Mouse (Mus musculus) effector memory CD4-positive, alpha-beta T cell, adult 5 months (primary cell): ENCODE results near the gene Olfr116. TPM values are rescaled to one million over a fixed set of nuclear protein-coding genes. Genes with fewer than 3 reads are reported as not detected.

Experiments used
- polyA plus RNA-seq: library from polyadenylated mRNA; unstranded; fragments of 100-300 nt; shearing (Covaris generic); gene quantifications from one replicate; pipeline ENCODE4 v1.2.1, GENCODE M21; 2017

Olfr116 gene
- polyA plus RNA-seq = not detected

GRCm38 (mm10) chr17:37627009-37627408, at the start of gene Olfr116, which contains the start of gene Olfr115:
TSS of gene Olfr116 (minus strand) at chr17:37627199.
TSS of gene Olfr115 (minus strand) at chr17:37627109.

GRCm38 (mm10) chr17:37666688-37667087, 39.7 kb upstream of the Olfr116 start, which contains the start of gene Olfr118:
TSS of gene Olfr118 (plus strand) at chr17:37666988.

DNA sequence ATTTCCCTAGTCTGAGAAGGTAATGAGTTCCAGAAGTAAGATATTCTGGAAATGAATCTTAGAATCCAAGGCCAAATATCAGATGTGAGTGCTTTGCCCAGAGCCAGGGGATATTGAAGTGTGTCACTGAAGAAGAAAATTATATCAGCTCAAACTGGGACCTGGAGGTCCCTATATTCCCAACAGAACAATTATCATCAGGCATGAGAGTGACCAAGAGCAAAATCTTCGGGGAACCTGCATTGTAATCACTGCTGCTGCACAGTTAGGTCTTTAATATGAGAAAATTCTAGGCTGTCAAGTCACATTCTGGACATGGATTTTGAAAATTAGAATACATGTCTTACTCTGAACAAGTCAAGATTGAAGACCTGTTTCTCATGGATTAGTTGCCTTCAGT, 36.7 kb upstream of the Olfr116 start, which contains the start of gene Olfr117:
Olfr117 (minus strand) TSS at position 101 of the 400 bp plus-strand sequence.

DNA sequence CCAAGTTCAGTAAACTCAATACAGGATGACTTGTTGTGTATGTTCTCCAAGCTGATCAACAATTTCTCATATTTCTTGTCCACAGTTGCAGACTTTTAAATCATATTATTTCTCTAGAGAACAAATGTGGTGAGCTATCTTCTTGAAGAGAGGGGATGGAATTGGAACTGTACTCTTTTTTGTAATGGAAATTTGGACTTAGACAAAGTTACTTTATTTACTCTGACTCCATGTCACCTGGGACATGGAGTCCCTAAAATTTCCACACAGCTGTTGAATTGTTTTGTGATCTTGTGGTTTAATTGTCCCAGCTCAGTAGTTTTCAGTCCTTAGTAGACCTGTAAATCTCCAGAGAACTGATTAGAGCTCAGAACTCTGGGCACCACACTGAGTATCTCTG, 34.4 kb downstream of the Olfr116 start, which contains the start of gene Olfr114:
Olfr114 (minus strand) TSS at position 101 of the 400 bp plus-strand sequence.

DNA sequence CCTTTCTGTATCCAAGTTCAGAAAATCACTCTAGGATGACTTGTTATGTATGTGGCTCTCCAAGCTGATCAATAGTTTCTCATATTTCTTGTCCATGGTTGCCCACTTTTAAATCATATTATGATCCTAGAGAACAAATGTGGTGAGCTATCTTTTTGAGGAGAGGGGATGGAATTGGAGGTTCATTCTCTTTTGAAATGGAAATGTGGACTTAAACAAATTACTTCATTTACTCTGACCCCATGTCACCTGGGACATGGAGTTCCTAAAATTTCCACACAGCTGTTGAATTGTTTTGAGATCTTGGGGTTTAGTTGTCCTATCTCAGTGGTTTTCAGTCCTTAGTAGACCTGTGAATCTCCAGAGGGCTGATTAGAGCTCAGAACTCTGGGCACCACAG, 49.4 kb downstream of the Olfr116 start, which contains the start of gene Olfr113:
Olfr113 (minus strand) TSS at position 101 of the 400 bp plus-strand sequence.

Other genes starting within 250 kb of the Olfr116 start
- not detected for gene Olfr105-ps, start 248.2 kb downstream of the Olfr116 start, polyA plus RNA-seq
- not detected for gene Olfr106-ps, start 236.8 kb downstream of the Olfr116 start, polyA plus RNA-seq
- gene Olfr107, start 228.0 kb downstream of the Olfr116 start, polyA plus RNA-seq = not detected
- not detected for gene Olfr108, start 181.7 kb downstream of the Olfr116 start, polyA plus RNA-seq
- gene Olfr109, start 168.3 kb downstream of the Olfr116 start, polyA plus RNA-seq = 0.10 TPM
- not detected for gene H2-M2, start 143.6 kb downstream of the Olfr116 start, polyA plus RNA-seq
- not detected for gene Olfr110, start 134.7 kb downstream of the Olfr116 start, polyA plus RNA-seq
- not detected for gene Olfr111, start 119.2 kb downstream of the Olfr116 start, polyA plus RNA-seq
- gene Olfr112, start 57.7 kb downstream of the Olfr116 start, polyA plus RNA-seq = not detected
- not detected for gene Olfr113, start 49.5 kb downstream of the Olfr116 start, polyA plus RNA-seq
- gene Olfr114, start 34.5 kb downstream of the Olfr116 start, polyA plus RNA-seq = not detected
- not detected for gene Olfr115, start 90 bp downstream of the Olfr116 start, polyA plus RNA-seq
- gene Olfr117, start 36.6 kb upstream of the Olfr116 start, polyA plus RNA-seq = 0.15 TPM
- gene Olfr118, start 39.8 kb upstream of the Olfr116 start, polyA plus RNA-seq = not detected
- not detected for gene Olfr119, start 69.4 kb upstream of the Olfr116 start, polyA plus RNA-seq
- not detected for gene Olfr120, start 94.6 kb upstream of the Olfr116 start, polyA plus RNA-seq
- not detected for gene Olfr121, start 121.7 kb upstream of the Olfr116 start, polyA plus RNA-seq
- gene Olfr122, start 141.4 kb upstream of the Olfr116 start, polyA plus RNA-seq = not detected
- not detected for gene Olfr123, start 166.3 kb upstream of the Olfr116 start, polyA plus RNA-seq
- gene Olfr124, start 172.7 kb upstream of the Olfr116 start, polyA plus RNA-seq = not detected
- gene Olfr125, start 205.8 kb upstream of the Olfr116 start, polyA plus RNA-seq = not detected
- not detected for gene Olfr126, start 220.3 kb upstream of the Olfr116 start, polyA plus RNA-seq